Mouse (Mus musculus) cortical plate, adult 2 months (tissue): ENCODE results near the gene Dkk2.

Experiments used
- CTCF ChIP-seq: fragments of 200-500 bp; IDR thresholded peaks from 2 replicates; pipeline ENCODE4 v1.5.1; 2011; ENCODE audit warnings: mild to moderate bottlenecking, control low read depth, low read length; ENCODE audit not compliant: insufficient read depth; ENCODE audit errors: extremely low read depth
- POLR2A ChIP-seq: fragments of 200-500 bp; IDR thresholded peaks from 2 replicates; pipeline ENCODE4 v1.6.1; 2011; ENCODE audit warnings: mild to moderate bottlenecking, low read length, control low read depth; ENCODE audit not compliant: insufficient read depth; ENCODE audit errors: extremely low read depth

GRCm38 (mm10) chr3:132158817-132159216 lies 73.7 kb downstream of the Dkk2 start:
- TF ChIP-seq CTCF, result no peak
- no peak for TF ChIP-seq POLR2A
